Mouse (Mus musculus): Measurements from ENCODE around the gene Mov10l1. TPM values are rescaled to one million over a fixed set of nuclear protein-coding genes. Genes with fewer than 3 reads are reported as not detected.

The Mov10l1 gene
- polyA plus RNA-seq, 1 experiment: not detected

GRCm38 (mm10) chr15:89063536-89063935 lies 80.8 kb downstream of the Mov10l1 start:
- Histone ChIP-seq H3K27me3 (ENCODE audit: control insufficient read depth, insufficient read depth, low read length) (peaks cover 17% of the 10 kb centered on the region), H3K4me3 (ENCODE audit: low read depth, low read length) (no peak overlapping the region), H3K36me3 (ENCODE audit: control insufficient read depth, insufficient read depth, low read length) (no peaks in the 10 kb centered on the region), H3K4me1 (ENCODE audit: control insufficient read depth, insufficient read depth, insufficient read length, low read length) (peaks cover 24% of the 10 kb centered on the region), H3K27ac (ENCODE audit: insufficient read depth, low read depth, low read length) (no peak overlapping the region)
- TF ChIP-seq POLR2A (IDR thresholded peaks at IDR 0.05; ENCODE audit: low read depth, low read length) (no peak), CTCF (IDR thresholded peaks at IDR 0.05; ENCODE audit: extremely low read depth, insufficient read length, insufficient replicate concordance, low read depth, low read length) (no peak)
- 54% methylated on average over 6 of the region's 6 CpGs for WGBS

DNA sequence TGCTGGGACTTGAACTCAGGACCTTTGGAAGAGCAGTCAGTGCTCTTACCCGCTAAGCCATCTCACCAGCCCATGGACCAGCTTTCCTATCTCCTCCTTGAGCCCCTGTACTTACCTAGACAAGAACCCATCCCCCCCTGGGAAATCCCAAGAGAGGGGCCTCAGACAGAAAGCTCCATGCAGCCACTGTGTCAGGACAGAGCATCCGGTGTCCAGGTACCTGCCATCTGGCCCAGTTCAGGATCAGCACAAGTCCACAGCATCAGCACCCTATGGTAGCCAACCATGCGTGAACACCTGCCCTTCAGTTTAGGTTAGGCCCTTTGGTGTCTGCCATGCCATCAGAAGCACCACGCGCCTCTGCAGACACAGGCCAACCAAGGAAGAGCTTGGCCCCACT lies 82.2 kb downstream of the Mov10l1 start:
- TF ChIP-seq POLR2A (IDR thresholded peaks at IDR 0.05; ENCODE audit: low read depth, low read length): no peak
- TF ChIP-seq CTCF (IDR thresholded peaks at IDR 0.05; ENCODE audit: extremely low read depth, insufficient read length, insufficient replicate concordance, low read depth, low read length): no peak
- Histone ChIP-seq H3K27ac (ENCODE audit: insufficient read depth, low read depth, low read length) (no peak overlapping the region), H3K4me1 (ENCODE audit: control insufficient read depth, insufficient read depth, insufficient read length, low read length) (peaks cover 27% of the 10 kb centered on the region), H3K4me3 (ENCODE audit: low read depth, low read length) (no peak overlapping the region), H3K27me3 (ENCODE audit: control insufficient read depth, insufficient read depth, low read length) (peaks cover 5% of the 10 kb centered on the region), H3K36me3 (ENCODE audit: control insufficient read depth, insufficient read depth, low read length) (no peaks in the 10 kb centered on the region)
- 93% methylated on average over 5 of the region's 5 CpGs for WGBS

DNA sequence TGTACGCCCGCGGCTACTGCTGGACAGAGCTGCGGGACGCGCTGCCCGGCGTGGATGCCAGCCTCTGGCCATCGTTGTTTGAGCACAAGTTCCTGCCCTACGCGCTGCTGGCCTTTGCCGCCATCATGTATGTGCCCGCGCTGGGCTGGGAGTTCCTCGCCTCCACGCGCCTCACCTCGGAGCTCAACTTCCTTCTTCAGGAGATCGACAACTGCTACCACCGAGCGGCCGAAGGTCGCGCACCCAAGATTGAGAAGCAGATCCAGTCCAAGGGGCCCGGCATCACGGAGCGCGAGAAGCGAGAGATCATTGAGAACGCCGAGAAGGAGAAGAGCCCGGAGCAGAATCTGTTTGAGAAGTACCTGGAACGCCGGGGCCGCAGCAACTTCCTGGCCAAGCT lies 84.9 kb downstream of the Mov10l1 start:
- WGBS: 20% methylated on average over 35 of the region's 35 CpGs
- no peak overlapping the region for H3K27ac ChIP-seq (ENCODE audit: insufficient read depth, low read depth, low read length)
- no peaks in the 10 kb centered on the region for H3K36me3 ChIP-seq (ENCODE audit: control insufficient read depth, insufficient read depth, low read length)
- peak overlapping the region; percentile 42 for H3K4me3 ChIP-seq (ENCODE audit: low read depth, low read length)
- H3K4me1 ChIP-seq (ENCODE audit: control insufficient read depth, insufficient read depth, insufficient read length, low read length): peaks cover 25% of the 10 kb centered on the region
- no peaks in the 10 kb centered on the region for H3K27me3 ChIP-seq (ENCODE audit: control insufficient read depth, insufficient read depth, low read length)
- TF ChIP-seq POLR2A (IDR thresholded peaks at IDR 0.05; ENCODE audit: low read depth, low read length) (no peak), CTCF (IDR thresholded peaks at IDR 0.05; ENCODE audit: extremely low read depth, insufficient read length, insufficient replicate concordance, low read depth, low read length) (no peak)

DNA sequence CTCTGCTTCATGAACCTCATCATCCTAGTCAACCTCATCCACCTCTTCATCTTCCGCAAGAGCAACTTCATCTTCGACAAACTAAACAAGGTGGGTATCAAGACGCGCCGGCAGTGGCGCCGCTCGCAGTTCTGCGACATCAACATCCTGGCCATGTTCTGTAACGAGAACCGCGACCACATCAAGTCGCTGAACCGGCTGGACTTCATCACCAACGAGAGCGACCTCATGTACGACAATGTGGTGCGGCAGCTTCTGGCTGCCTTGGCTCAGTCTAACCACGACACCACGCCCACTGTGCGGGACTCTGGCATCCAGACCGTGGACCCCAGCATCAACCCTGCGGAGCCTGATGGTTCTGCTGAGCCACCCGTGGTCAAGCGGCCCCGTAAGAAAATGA lies 85.5 kb downstream of the Mov10l1 start:
- no peaks in the 10 kb centered on the region for H3K36me3 ChIP-seq (ENCODE audit: control insufficient read depth, insufficient read depth, low read length)
- H3K27me3 ChIP-seq (ENCODE audit: control insufficient read depth, insufficient read depth, low read length): no peaks in the 10 kb centered on the region
- H3K4me1 ChIP-seq (ENCODE audit: control insufficient read depth, insufficient read depth, insufficient read length, low read length): peaks cover 25% of the 10 kb centered on the region
- 37% methylated on average over 26 of the region's 26 CpGs for WGBS
- TF ChIP-seq CTCF (IDR thresholded peaks at IDR 0.05; ENCODE audit: extremely low read depth, insufficient read length, insufficient replicate concordance, low read depth, low read length): no peak
- TF ChIP-seq POLR2A (IDR thresholded peaks at IDR 0.05; ENCODE audit: low read depth, low read length): no peak
- H3K27ac ChIP-seq (ENCODE audit: insufficient read depth, low read depth, low read length): no peak overlapping the region
- H3K4me3 ChIP-seq (ENCODE audit: low read depth, low read length): peak overlapping the region; percentile 42

- TF ChIP-seq CTCF (IDR thresholded peaks at IDR 0.05; ENCODE audit: extremely low read depth, insufficient read length, insufficient replicate concordance, low read depth, low read length) (no peak), POLR2A (IDR thresholded peaks at IDR 0.05; ENCODE audit: low read depth, low read length) (no peak)
- Histone ChIP-seq H3K36me3 (ENCODE audit: control insufficient read depth, insufficient read depth, low read length) (no peaks in the 10 kb centered on the region), H3K27me3 (ENCODE audit: control insufficient read depth, insufficient read depth, low read length) (no peaks in the 10 kb centered on the region), H3K4me1 (ENCODE audit: control insufficient read depth, insufficient read depth, insufficient read length, low read length) (peaks cover 21% of the 10 kb centered on the region), H3K27ac (ENCODE audit: insufficient read depth, low read depth, low read length) (no peak overlapping the region), H3K4me3 (ENCODE audit: low read depth, low read length) (no peak overlapping the region)
- WGBS: 87% methylated on average over 18 of the region's 19 CpGs
These were observed 86.7 kb downstream of the Mov10l1 start for GRCm38 (mm10) chr15:89069336-89069840.

- H3K27me3 ChIP-seq (ENCODE audit: control insufficient read depth, insufficient read depth, low read length): no peaks in the 10 kb centered on the region
- no peak overlapping the region for H3K27ac ChIP-seq (ENCODE audit: insufficient read depth, low read depth, low read length)
- H3K4me1 ChIP-seq (ENCODE audit: control insufficient read depth, insufficient read depth, insufficient read length, low read length): peaks cover 21% of the 10 kb centered on the region
- no peaks in the 10 kb centered on the region for H3K36me3 ChIP-seq (ENCODE audit: control insufficient read depth, insufficient read depth, low read length)
- WGBS: 26% methylated on average over 24 of the region's 24 CpGs
- peak overlapping the region; percentile 42 for H3K4me3 ChIP-seq (ENCODE audit: low read depth, low read length)
- TF ChIP-seq CTCF (IDR thresholded peaks at IDR 0.05; ENCODE audit: extremely low read depth, insufficient read length, insufficient replicate concordance, low read depth, low read length) (no peak), POLR2A (IDR thresholded peaks at IDR 0.05; ENCODE audit: low read depth, low read length) (no peak)
These were observed 87.9 kb downstream of the Mov10l1 start for GRCm38 (mm10) chr15:89070606-89071005.

GRCm38 (mm10) chr15:89073993-89074603 lies 91.4 kb downstream of the Mov10l1 start:
- Histone ChIP-seq H3K27me3 (ENCODE audit: control insufficient read depth, insufficient read depth, low read length) (no peaks in the 10 kb centered on the region), H3K4me1 (ENCODE audit: control insufficient read depth, insufficient read depth, insufficient read length, low read length) (peaks cover 20% of the 10 kb centered on the region), H3K27ac (ENCODE audit: insufficient read depth, low read depth, low read length) (no peak overlapping the region), H3K4me3 (ENCODE audit: low read depth, low read length) (no peak overlapping the region), H3K36me3 (ENCODE audit: control insufficient read depth, insufficient read depth, low read length) (no peaks in the 10 kb centered on the region)
- no peak for TF ChIP-seq POLR2A (IDR thresholded peaks at IDR 0.05; ENCODE audit: low read depth, low read length)
- TF ChIP-seq CTCF (IDR thresholded peaks at IDR 0.05; ENCODE audit: extremely low read depth, insufficient read length, insufficient replicate concordance, low read depth, low read length): no peak
- 77% methylated on average over 10 of the region's 10 CpGs for WGBS

All from small intestine, adult 2 months (tissue).